Mouse (Mus musculus) brain, embryonic 14.5 days (tissue): ENCODE measurements at regions not wholly inside any gene's neighbourhood (a gene's known extent, or its start where the extent isn't known, plus 50 kb on each side); places are given as distances from the start of the nearest gene placed in this dataset.
"Not testable (repeated sequence)": the region's sequence is repeated elsewhere in the genome, so short reads cannot be mapped to it uniquely, and the experiment has no call there.

Experiments
- CTCF ChIP-seq: fragments of 200-500 bp; IDR thresholded peaks from 2 replicates; pipeline ENCODE4 v1.5.1; 2012; ENCODE audit warnings: inconsistent platforms, mild to moderate bottlenecking, moderate library complexity, borderline replicate concordance; ENCODE audit not compliant: insufficient read depth, insufficient read length; ENCODE audit errors: extremely low read depth
- POLR2A ChIP-seq: fragments of 200-500 bp; IDR thresholded peaks from 2 replicates; pipeline ENCODE4 v1.6.1; 2012; ENCODE audit warnings: mild to moderate bottlenecking, inconsistent platforms, borderline replicate concordance; ENCODE audit not compliant: poor library complexity, insufficient read depth, insufficient read length, severe bottlenecking; ENCODE audit errors: extremely low read depth

DNA sequence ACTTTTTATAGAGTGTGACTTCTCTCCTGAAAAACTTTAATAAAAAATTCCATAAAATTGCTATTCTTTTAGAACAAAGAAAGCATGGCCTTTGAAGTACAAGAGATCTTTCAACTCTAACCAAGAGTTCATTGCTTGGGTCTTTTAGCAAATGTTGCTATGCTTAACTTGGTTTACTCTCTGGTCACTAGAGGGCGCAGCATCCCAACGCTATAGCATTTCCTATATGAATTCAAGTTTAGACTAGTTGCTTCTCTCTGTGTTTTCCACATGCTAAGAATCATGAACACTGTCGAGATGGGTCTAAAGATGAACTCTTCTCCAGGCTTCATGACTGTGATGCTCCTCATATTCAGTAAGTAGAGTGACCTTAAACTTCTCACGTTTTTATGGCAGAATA is 511.8 kb upstream of the Olfr1507 start:
- TF ChIP-seq CTCF, POLR2A: not testable (repeated sequence)
